Mouse (Mus musculus) stomach, embryonic 16.5 days (tissue): Measurements from ENCODE around the gene Vegfd. TPM values are rescaled to one million over a fixed set of nuclear protein-coding genes. Genes with fewer than 3 reads are reported as not detected.

ENCODE experiments used
- ATAC-seq: fragments of 200-750 bp; cut with Nextera tagmentation; 2 replicates; pipeline ENCODE4 v1.8.0; 2017; ENCODE audit warnings: moderate number of reproducible peaks, moderate TSS enrichment; ENCODE audit not compliant: insufficient read depth, low FRiP score
- H3K27ac ChIP-seq: fragments of 300-500 bp; sonication (generic); 2 replicates; pipeline ENCODE4 v1.5.1; 2014; ENCODE audit warnings: low read length
- H3K27me3 ChIP-seq: fragments of 300-500 bp; sonication (generic); 2 replicates; pipeline ENCODE4 v1.6.1; 2014; ENCODE audit warnings: low read length, control low read depth, mixed read lengths; ENCODE audit not compliant: control insufficient read depth, insufficient read depth
- H3K36me3 ChIP-seq: fragments of 300-500 bp; sonication (generic); 2 replicates; pipeline ENCODE4 v1.6.1; 2014; ENCODE audit warnings: low read length; ENCODE audit not compliant: control insufficient read depth, insufficient read depth
- H3K4me1 ChIP-seq: fragments of 300-500 bp; sonication (generic); 2 replicates; pipeline ENCODE4 v1.6.1; 2014; ENCODE audit warnings: low read length, control low read depth, mixed read lengths; ENCODE audit not compliant: control insufficient read depth, insufficient read depth
- H3K4me2 ChIP-seq: fragments of 300-500 bp; sonication (generic); 2 replicates; pipeline ENCODE4 v1.6.1; 2014; ENCODE audit warnings: low read depth, low read length, mixed read lengths
- H3K4me3 ChIP-seq: fragments of 300-500 bp; sonication (generic); replicated peaks from 2 replicates; pipeline ENCODE4 v1.5.1; 2014; ENCODE audit warnings: mild to moderate bottlenecking, low read length
- H3K9ac ChIP-seq: fragments of 300-500 bp; sonication (generic); 2 replicates; pipeline ENCODE4 v1.6.1; 2014; ENCODE audit warnings: low read length
- H3K9me3 ChIP-seq: fragments of 300-500 bp; sonication (generic); replicated peaks from 2 replicates; pipeline ENCODE4 v1.6.1; 2016; ENCODE audit warnings: low read length, control low read depth; ENCODE audit not compliant: control insufficient read depth
- WGBS: fragments of 180-500 bp; shearing (Covaris S2); extraction: QIAGEN DNeasy Blood & Tissue Kit; methylation state at CpG from one replicate; pipeline ENCODE4 v1.1.7; 2014; 5-methylcytosine and 5-hydroxymethylcytosine counted together
- polyA plus RNA-seq: library from polyadenylated mRNA; unstranded; fragments of >200 nt; fragmentation: Nextera tagmentation; extraction: Ambion mirVana; gene quantifications from 2 replicates; pipeline ENCODE4 v1.2.1, GENCODE M21; 2015

Vegfd gene
- polyA plus RNA-seq, 1 experiment from 2014 or later, result 9.9 TPM

GRCm38 (mm10) chrX:164430621-164431020 lies 57.4 kb downstream of the Vegfd start:
- no peak for ATAC-seq
- 63% methylated on average over 6 of the region's 6 CpGs for WGBS
- H3K27ac ChIP-seq, result no peak overlapping the region

DNA sequence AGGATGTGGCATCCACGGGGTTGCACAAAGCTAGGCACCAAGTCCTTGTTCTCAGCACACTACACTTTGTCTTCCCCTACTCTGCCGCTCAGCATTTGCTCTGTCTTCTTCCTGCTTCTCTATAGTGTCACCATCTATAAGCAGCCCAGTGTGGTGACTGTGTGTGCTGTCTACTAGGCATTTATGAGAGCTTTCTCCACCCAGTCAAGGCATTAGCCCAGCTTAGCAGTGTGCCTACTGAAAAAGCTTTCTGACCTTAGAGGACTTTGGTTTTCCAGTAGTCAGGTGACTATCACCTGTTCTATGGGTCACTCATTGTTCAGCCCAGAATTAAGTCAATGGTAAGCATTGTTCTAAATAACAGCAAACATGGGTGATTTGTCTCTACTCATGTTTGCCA lies 58.0 kb downstream of the Vegfd start:
- Histone ChIP-seq H3K4me2 (no peak overlapping the region), H3K4me3 (no peak overlapping the region), H3K9me3 (no peaks in the 10 kb centered on the region), H3K27me3 (no peaks in the 10 kb centered on the region), H3K4me1 (no peaks in the 10 kb centered on the region), H3K9ac (no peak overlapping the region), H3K27ac (no peak overlapping the region), H3K36me3 (no peaks in the 10 kb centered on the region)
- 85% methylated on average over 2 of the region's 2 CpGs for WGBS
- no peak for ATAC-seq

More at GRCm38 (mm10) chrX:164430621-164431020, 57.4 kb downstream of the Vegfd start:
- H3K4me1 ChIP-seq, result no peaks in the 10 kb centered on the region
- no peaks in the 10 kb centered on the region for H3K27me3 ChIP-seq
- H3K9ac ChIP-seq, result no peak overlapping the region
- no peaks in the 10 kb centered on the region for H3K36me3 ChIP-seq
- no peaks in the 10 kb centered on the region for H3K9me3 ChIP-seq
- H3K4me2 ChIP-seq, result no peak overlapping the region
- H3K4me3 ChIP-seq, result no peak overlapping the region

DNA sequence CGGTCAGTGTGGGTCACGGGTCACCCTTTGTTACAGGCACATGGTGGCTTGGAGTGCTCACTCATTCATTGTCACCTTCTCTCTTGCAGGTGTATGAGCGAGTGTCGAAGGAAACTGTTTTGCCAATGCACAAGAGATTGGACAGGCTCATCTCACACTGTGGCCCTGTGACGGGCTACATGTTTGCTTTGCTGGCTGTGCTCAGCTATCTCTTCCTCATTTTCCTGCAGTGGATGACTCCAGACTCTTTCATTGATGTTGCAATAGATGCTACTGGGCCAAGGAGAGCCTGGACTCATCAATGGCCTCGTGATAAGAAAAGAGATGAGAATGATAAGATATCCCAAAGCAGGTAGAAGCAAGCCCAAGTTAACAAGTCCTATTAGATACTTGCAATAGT lies 58.4 kb downstream of the Vegfd start:
- no peaks in the 10 kb centered on the region for H3K36me3 ChIP-seq
- no peaks in the 10 kb centered on the region for H3K9me3 ChIP-seq
- no peak overlapping the region for H3K9ac ChIP-seq
- H3K27ac ChIP-seq, result no peak overlapping the region
- ATAC-seq, result no peak
- H3K4me1 ChIP-seq, result no peaks in the 10 kb centered on the region
- no peak overlapping the region for H3K4me2 ChIP-seq
- WGBS, result 82% methylated on average over 6 of the region's 6 CpGs
- H3K27me3 ChIP-seq, result no peaks in the 10 kb centered on the region
- H3K4me3 ChIP-seq, result no peak overlapping the region

- no peaks in the 10 kb centered on the region for H3K4me1 ChIP-seq
- 0 out of 2 replicates have a peak, but pooled peaks cover 1% of the 10 kb centered on the region for H3K27me3 ChIP-seq
- no peak overlapping the region for H3K9ac ChIP-seq
- H3K9me3 ChIP-seq, result no peaks in the 10 kb centered on the region
- no peak overlapping the region for H3K4me2 ChIP-seq
- no peaks in the 10 kb centered on the region for H3K36me3 ChIP-seq
- no peak for ATAC-seq
- H3K27ac ChIP-seq, result no peak overlapping the region
- no peak overlapping the region for H3K4me3 ChIP-seq
- WGBS, result 95% methylated on average over 9 of the region's 9 CpGs
Observed at GRCm38 (mm10) chrX:164432682-164433081, 59.5 kb downstream of the Vegfd start.

DNA sequence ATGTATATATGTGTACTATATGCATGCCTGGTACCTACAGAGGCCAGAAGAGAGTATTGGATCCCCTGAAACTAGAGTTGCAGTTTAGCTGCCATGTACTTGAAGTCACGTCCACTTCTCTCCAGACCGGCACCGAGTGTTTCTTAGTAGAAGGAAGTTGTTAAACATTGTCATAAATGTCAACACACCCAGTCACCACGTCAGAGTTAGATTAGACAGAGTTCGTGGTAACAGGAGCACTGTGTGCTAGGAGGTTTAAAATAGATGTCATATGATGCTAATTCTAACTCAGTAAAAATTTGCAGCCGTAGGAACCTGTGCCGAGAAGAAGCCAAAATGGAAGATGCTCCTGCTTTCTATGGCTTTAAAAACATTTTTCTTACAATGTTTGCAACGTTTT lies 63.5 kb downstream of the Vegfd start, which contains the start of gene Asb11:
Asb11 (plus strand) TSS at position 286 of the 400 bp plus-strand sequence.
- H3K4me1 ChIP-seq, result no peaks in the 10 kb centered on the region
- no peak for ATAC-seq
- 56% methylated on average over 8 of the region's 8 CpGs for WGBS

GRCm38 (mm10) chrX:164439462-164439861 lies 66.3 kb downstream of the Vegfd start:
- Histone ChIP-seq H3K4me2 (no peak overlapping the region), H3K36me3 (no peaks in the 10 kb centered on the region), H3K27me3 (peaks cover 4% of the 10 kb centered on the region; the same call in 1 of the 2 replicates), H3K4me1 (no peaks in the 10 kb centered on the region), H3K9me3 (no peaks in the 10 kb centered on the region), H3K9ac (no peak overlapping the region), H3K27ac (no peak overlapping the region), H3K4me3 (no peak overlapping the region)
- ATAC-seq, result no peak
- WGBS, result 79% methylated on average over 7 of the region's 7 CpGs

More for the DNA sequence above, 63.5 kb downstream of the Vegfd start, which contains the start of gene Asb11:
- Histone ChIP-seq H3K36me3 (no peaks in the 10 kb centered on the region), H3K9ac (no peak within 1 kb of the TSS), H3K9me3 (no peaks in the 10 kb centered on the region), H3K27me3 (peaks cover 4% of the 10 kb centered on the region; the same call in 1 of the 2 replicates), H3K27ac (no peak within 1 kb of the TSS), H3K4me2 (no peak within 1 kb of the TSS), H3K4me3 (no peak within 1 kb of the TSS)

DNA sequence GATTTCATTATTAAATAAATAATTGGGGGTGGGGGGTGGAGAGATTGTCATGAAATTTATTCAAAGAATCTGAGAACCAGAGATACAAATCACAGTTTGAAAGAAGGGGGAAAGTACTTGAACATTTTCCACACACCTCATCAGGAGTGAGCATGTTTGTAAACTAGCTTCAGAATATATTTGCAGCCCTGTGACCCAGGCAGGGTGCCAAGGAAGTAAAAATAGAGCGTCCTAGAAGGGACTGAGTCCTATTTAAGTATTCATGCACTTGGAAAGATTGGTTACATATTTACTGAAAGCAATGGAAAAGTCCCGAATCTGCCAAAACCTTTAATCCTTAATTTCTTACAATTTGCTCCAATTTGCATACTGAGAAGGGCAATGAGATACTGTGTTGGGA lies 67.0 kb downstream of the Vegfd start:
- Histone ChIP-seq H3K27me3 (peaks cover 8% of the 10 kb centered on the region; the same call in 1 of the 2 replicates), H3K4me3 (no peak overlapping the region), H3K4me1 (no peaks in the 10 kb centered on the region), H3K27ac (no peak overlapping the region), H3K9ac (no peak overlapping the region), H3K9me3 (no peaks in the 10 kb centered on the region), H3K36me3 (no peaks in the 10 kb centered on the region), H3K4me2 (no peak overlapping the region)
- ATAC-seq, result no peak
- WGBS, result 44% methylated on average over 2 of the region's 2 CpGs

- no peaks in the 10 kb centered on the region for H3K36me3 ChIP-seq
- H3K9ac ChIP-seq, result no peak overlapping the region
- no peaks in the 10 kb centered on the region for H3K4me1 ChIP-seq
- H3K4me2 ChIP-seq, result no peak overlapping the region
- no peaks in the 10 kb centered on the region for H3K9me3 ChIP-seq
- no peak for ATAC-seq
- WGBS, result 78% methylated on average over 3 of the region's 3 CpGs
- H3K27me3 ChIP-seq, result peaks cover 9% of the 10 kb centered on the region; the same call in 1 of the 2 replicates
- no peak overlapping the region for H3K27ac ChIP-seq
- H3K4me3 ChIP-seq, result no peak overlapping the region
Observed at GRCm38 (mm10) chrX:164440703-164441102, 67.5 kb downstream of the Vegfd start.

- H3K27me3 ChIP-seq, result peaks cover 9% of the 10 kb centered on the region; the same call in 1 of the 2 replicates
- no peaks in the 10 kb centered on the region for H3K9me3 ChIP-seq
- 74% methylated on average over 3 of the region's 3 CpGs for WGBS
- H3K9ac ChIP-seq, result no peak overlapping the region
- H3K4me1 ChIP-seq, result no peaks in the 10 kb centered on the region
- no peak overlapping the region for H3K4me2 ChIP-seq
- no peak overlapping the region for H3K27ac ChIP-seq
- no peak for ATAC-seq
- H3K36me3 ChIP-seq, result no peaks in the 10 kb centered on the region
- no peak overlapping the region for H3K4me3 ChIP-seq
Observed at GRCm38 (mm10) chrX:164441306-164441705, 68.1 kb downstream of the Vegfd start.
